Mouse (Mus musculus) C2C12 (cell line): ENCODE data around the gene Palld. TPM values are rescaled to one million over a fixed set of nuclear protein-coding genes. Genes with fewer than 3 reads are reported as not detected.

ENCODE experiments used
- H3K27me3 ChIP-seq: one replicate; pipeline ENCODE4 v1.6.1; 2011; ENCODE audit not compliant: control insufficient read depth, insufficient read depth, insufficient read length
- H3K36me3 ChIP-seq: one replicate; pipeline ENCODE4 v1.6.1; 2011; ENCODE audit not compliant: control insufficient read depth, insufficient read depth
- H3K4me3 ChIP-seq: one replicate; pipeline ENCODE4 v1.5.1; 2011; ENCODE audit warnings: mild to moderate bottlenecking, control low read depth; ENCODE audit not compliant: poor library complexity, insufficient read depth, severe bottlenecking
- H3K79me2 ChIP-seq: one replicate; pipeline ENCODE4 v1.6.1; 2011; ENCODE audit not compliant: control insufficient read depth, insufficient read depth
- H3K79me3 ChIP-seq: one replicate; pipeline ENCODE4 v1.6.1; 2011; ENCODE audit warnings: low read depth, control low read depth
- H3ac ChIP-seq: one replicate; pipeline ENCODE3; 2011; ENCODE audit warnings: low read depth; ENCODE audit not compliant: control insufficient read depth, insufficient read length
- CEBPB ChIP-seq: IDR thresholded peaks from one replicate; pipeline ENCODE4 v1.6.1; 2011; ENCODE audit warnings: low read depth, mild to moderate bottlenecking, control low read depth, moderate library complexity
- CTCF ChIP-seq: IDR thresholded peaks from one replicate; pipeline ENCODE4 v1.5.1; 2011; ENCODE audit not compliant: control insufficient read depth, insufficient read depth, insufficient read length
- FOSL1 ChIP-seq: IDR thresholded peaks from one replicate; pipeline ENCODE4 v1.8.0; 2011; ENCODE audit warnings: mild to moderate bottlenecking, low read length; ENCODE audit not compliant: poor library complexity, insufficient read depth, severe bottlenecking
- MAX ChIP-seq: IDR thresholded peaks from one replicate; pipeline ENCODE4 v1.6.1; 2011; ENCODE audit warnings: mild to moderate bottlenecking, control low read depth
- MYOD1 ChIP-seq: IDR thresholded peaks from one replicate; pipeline ENCODE4 v1.6.1; 2011; ENCODE audit warnings: low read depth; ENCODE audit not compliant: control insufficient read depth, insufficient read length
- MYOG ChIP-seq: IDR thresholded peaks from one replicate; pipeline ENCODE4 v1.6.1; 2011; ENCODE audit not compliant: control insufficient read depth, insufficient read length; ENCODE audit errors: extremely low read depth
- USF1 ChIP-seq: IDR thresholded peaks from one replicate; pipeline ENCODE4 v1.6.1; 2011; ENCODE audit warnings: low read depth, mild to moderate bottlenecking, control low read depth, moderate library complexity
- polyA plus RNA-seq: library from polyadenylated mRNA; unstranded; fragments of >200 nt; fragmentation: generic; extraction: Trizol; gene quantifications from one replicate; pipeline ENCODE4 v1.2.1, GENCODE M21; 2012; ENCODE audit warnings: missing spikeins

The Palld gene
- polyA plus RNA-seq, 1 experiment = 79.5 TPM

DNA sequence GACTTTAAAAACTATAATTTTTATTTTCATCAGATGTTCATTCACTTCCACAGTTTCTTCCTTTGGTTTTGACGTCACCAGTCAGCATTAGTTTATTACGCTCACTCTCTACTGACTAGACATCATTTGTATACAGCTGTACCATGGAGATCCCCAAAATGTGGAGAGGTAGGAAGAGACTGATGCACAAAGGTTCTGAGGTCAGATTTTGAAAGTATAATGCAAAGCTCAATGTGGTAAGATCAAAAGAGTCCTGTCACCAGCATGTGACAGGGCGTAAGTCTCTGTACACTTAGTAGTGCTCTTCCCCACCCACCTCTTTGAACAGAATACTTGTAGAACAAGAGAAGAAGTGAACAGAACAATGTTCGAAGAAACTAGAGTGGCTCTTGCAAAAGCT is 339.9 kb downstream of the Palld start:
- Histone ChIP-seq H3ac (no peak overlapping the region), H3K79me2 (peaks cover 12% of the 10 kb centered on the region), H3K79me3 (peaks cover 2% of the 10 kb centered on the region), H3K36me3 (peaks cover 25% of the 10 kb centered on the region), H3K27me3 (no peaks in the 10 kb centered on the region), H3K4me3 (no peak overlapping the region)
- TF ChIP-seq FOSL1 = no peak
- no peak for TF ChIP-seq USF1
- no peak for TF ChIP-seq MYOD1
- no peak for TF ChIP-seq MAX
- no peak for TF ChIP-seq CTCF
- TF ChIP-seq CEBPB = no peak
- TF ChIP-seq MYOG = no peak

DNA sequence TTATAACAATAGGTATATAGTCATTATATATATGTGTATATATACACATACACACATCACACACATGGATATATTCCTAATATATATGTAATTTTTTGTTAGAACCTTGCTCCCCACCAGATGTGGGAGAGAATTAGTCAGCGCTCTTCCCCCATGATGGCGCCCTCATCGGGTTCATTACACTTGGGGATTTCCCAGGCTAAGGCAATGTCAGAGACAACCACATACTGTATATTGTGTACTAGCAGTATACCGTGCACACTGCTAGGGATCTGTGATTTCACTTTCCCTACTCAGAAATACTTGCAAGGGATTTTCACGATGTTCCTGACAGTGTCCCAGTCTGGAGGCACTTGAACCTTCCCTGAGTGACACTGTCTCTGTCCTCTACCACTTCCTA is 341.3 kb downstream of the Palld start:
- peaks cover 2% of the 10 kb centered on the region for H3K79me3 ChIP-seq
- no peak overlapping the region for H3ac ChIP-seq
- H3K79me2 ChIP-seq = peaks cover 12% of the 10 kb centered on the region
- H3K27me3 ChIP-seq = no peaks in the 10 kb centered on the region
- H3K4me3 ChIP-seq = no peak overlapping the region
- no peak for TF ChIP-seq CEBPB
- TF ChIP-seq FOSL1 = no peak
- TF ChIP-seq MYOG = no peak
- no peak for TF ChIP-seq MYOD1
- TF ChIP-seq CTCF = no peak
- TF ChIP-seq USF1 = no peak
- TF ChIP-seq MAX = no peak
- peaks cover 28% of the 10 kb centered on the region for H3K36me3 ChIP-seq

DNA sequence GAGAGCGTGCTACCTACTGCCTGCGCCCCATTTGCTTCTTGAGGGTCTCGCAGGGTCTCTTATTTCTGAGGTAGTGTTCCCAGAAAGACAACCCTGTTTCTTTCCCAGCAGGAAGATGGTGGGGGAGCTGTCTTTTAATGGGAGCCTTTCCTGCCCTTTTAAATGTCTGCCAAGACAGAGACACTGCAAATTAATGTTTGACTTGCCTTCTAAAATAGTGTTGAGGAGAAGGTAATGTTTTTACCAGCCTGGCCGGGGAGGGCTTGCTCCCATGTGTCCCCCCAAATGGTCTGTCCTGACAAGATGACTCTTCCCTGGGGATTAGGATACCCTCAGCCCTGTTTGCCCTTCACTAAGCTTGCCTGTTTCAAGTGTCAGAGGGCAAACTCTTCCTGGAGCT is 342.5 kb downstream of the Palld start:
- H3K27me3 ChIP-seq = no peaks in the 10 kb centered on the region
- H3K79me3 ChIP-seq = no peaks in the 10 kb centered on the region
- H3ac ChIP-seq = no peak overlapping the region
- H3K79me2 ChIP-seq = peaks cover 9% of the 10 kb centered on the region
- H3K4me3 ChIP-seq = no peak overlapping the region
- no peak for TF ChIP-seq CTCF
- peaks cover 31% of the 10 kb centered on the region for H3K36me3 ChIP-seq

DNA sequence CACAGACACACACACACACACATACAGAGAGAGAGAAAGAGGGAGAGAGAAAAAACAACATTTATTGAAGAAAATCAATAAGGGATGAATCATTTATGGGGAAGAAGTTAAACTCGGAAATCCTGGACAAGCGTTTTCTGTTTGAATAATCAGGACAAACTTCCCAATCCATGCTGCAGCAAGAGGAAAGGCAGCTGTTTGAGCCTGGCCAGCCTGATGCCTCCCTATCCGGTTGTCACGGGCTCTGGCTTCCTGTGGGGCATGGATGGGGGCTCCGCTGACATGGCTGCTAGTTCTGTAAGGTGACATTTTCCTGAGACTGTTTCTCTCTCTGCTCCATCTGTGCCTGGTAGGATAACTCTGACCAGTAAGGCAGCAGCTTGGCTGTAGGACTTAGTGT is 343.0 kb downstream of the Palld start:
- TF ChIP-seq MYOD1 (no peak), CTCF (no peak), MYOG (no peak), FOSL1 (no peak), USF1 (no peak), MAX (no peak), CEBPB (no peak)

DNA sequence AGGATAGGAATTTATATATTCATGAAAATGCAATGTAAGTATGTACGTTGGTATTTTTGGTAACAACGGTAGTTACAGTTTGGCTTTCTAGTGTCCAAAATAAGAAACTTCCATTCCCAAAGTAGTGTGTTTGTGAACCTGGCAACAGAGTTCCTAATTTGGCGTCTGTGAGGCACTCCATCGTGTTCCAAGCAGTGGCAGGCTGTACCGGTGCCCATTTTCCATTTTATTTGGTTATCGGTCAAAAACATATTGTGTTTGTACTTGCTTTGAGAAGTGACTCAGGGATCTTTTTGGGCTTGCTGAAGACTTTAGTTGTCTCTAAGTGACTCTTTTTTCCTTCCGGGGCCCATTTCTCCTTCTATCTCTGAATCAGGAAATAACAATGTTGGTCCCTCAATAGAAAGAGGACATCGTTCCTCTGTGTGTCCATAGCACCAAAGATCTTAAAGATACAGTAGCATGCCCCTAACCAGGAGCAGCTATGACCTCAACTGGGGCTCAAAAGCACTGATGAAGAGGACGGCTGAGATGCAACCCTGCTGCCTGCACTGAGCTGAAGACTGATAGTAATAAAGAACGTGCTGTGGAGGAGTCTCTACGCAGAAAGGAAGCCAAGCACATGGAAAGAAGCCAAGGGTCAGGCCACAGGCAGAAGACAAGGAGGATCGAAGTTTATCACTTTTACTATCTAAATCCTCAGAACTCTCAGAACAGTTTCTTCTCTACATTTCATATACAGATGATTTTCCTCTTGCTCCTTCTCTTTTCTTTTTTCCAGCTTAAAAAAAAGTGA is 344.2 kb downstream of the Palld start:
- Histone ChIP-seq H3K27me3 (no peaks in the 10 kb centered on the region), H3K36me3 (peaks cover 38% of the 10 kb centered on the region), H3K79me3 (no peaks in the 10 kb centered on the region), H3K4me3 (no peak overlapping the region), H3K79me2 (peaks cover 9% of the 10 kb centered on the region), H3ac (no peak overlapping the region)
- TF ChIP-seq MYOG = no peak
- TF ChIP-seq CTCF = no peak
- TF ChIP-seq MAX = no peak
- TF ChIP-seq MYOD1 = no peak
- no peak for TF ChIP-seq FOSL1
- no peak for TF ChIP-seq CEBPB
- no peak for TF ChIP-seq USF1

More for the DNA sequence above, 343.0 kb downstream of the Palld start:
- H3K36me3 ChIP-seq = peaks cover 32% of the 10 kb centered on the region
- no peak overlapping the region for H3ac ChIP-seq
- H3K79me2 ChIP-seq = peaks cover 9% of the 10 kb centered on the region
- H3K79me3 ChIP-seq = no peaks in the 10 kb centered on the region
- H3K27me3 ChIP-seq = no peaks in the 10 kb centered on the region
- H3K4me3 ChIP-seq = no peak overlapping the region

DNA sequence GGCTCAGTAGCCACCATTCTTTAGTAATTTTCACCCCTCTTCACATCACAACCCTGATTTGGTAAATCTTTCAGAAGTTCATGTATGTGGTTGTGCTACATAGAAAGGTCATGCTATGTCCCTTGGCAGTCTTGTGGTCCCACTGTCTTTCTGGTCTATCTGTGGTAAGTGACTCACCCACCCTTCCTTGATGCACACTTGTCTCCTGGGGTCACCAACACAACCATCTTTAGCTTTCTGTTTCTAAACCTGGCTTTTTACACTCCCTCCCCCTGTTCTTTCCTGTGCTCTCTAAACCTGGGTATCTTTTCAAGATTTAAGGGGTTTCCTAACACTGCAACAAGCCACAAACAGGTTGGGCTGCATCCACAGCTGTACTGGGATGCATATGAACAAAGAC is 345.5 kb downstream of the Palld start:
- no peaks in the 10 kb centered on the region for H3K27me3 ChIP-seq
- H3K79me3 ChIP-seq = no peaks in the 10 kb centered on the region
- H3K79me2 ChIP-seq = peaks cover 9% of the 10 kb centered on the region
- peaks cover 38% of the 10 kb centered on the region for H3K36me3 ChIP-seq
- H3ac ChIP-seq = no peak overlapping the region
- TF ChIP-seq MYOD1 = no peak
- TF ChIP-seq CEBPB = no peak
- no peak for TF ChIP-seq USF1
- TF ChIP-seq FOSL1 = no peak
- no peak overlapping the region for H3K4me3 ChIP-seq
